Mouse (Mus musculus): ENCODE measurements around the gene Cercam. TPM values are rescaled to one million over a fixed set of nuclear protein-coding genes. Genes with fewer than 3 reads are reported as not detected.

Cercam gene
- total RNA-seq, 2 experiments from 2014 or later: 5.9 to 8.6 TPM

GRCm38 (mm10) chr2:29910042-29910441, 41.1 kb downstream of the Cercam start:
- peak; percentile 24 for TF ChIP-seq CTCF (IDR thresholded peaks at IDR 0.05)
- intact Hi-C loops (cut with DNase I): no loop called here
- no peak overlapping the region for H3K27ac ChIP-seq
- H3K4me3 ChIP-seq: no peak overlapping the region
- DNase-seq (ENCODE audit: extremely low spot score in 1 of 2, low spot score in 2 of 2): no peak

- TF ChIP-seq CTCF (IDR thresholded peaks at IDR 0.05): no peak
- Histone ChIP-seq H3K4me3 (no peak overlapping the region), H3K27ac (no peak overlapping the region)
- no peak for DNase-seq (ENCODE audit: extremely low spot score in 1 of 2, low spot score in 2 of 2)
- intact Hi-C loops (cut with DNase I): no loop called here
Observed at GRCm38 (mm10) chr2:29917621-29918020, 48.7 kb downstream of the Cercam start.

GRCm38 (mm10) chr2:29922011-29922410, 53.0 kb downstream of the Cercam start:
- peak in 1 of 2 experiments; percentile 20 for DNase-seq (ENCODE audit: extremely low spot score in 1 of 2, low spot score in 2 of 2)
- Histone ChIP-seq H3K4me3 (no peak overlapping the region), H3K27ac (no peak overlapping the region)
- TF ChIP-seq CTCF (IDR thresholded peaks at IDR 0.05): no peak
- intact Hi-C loops (cut with DNase I): no loop called here

- intact Hi-C loops (cut with DNase I): no loop called here
- TF ChIP-seq CTCF (IDR thresholded peaks at IDR 0.05): no peak
Observed at GRCm38 (mm10) chr2:29926542-29926941, 57.6 kb downstream of the Cercam start.

GRCm38 (mm10) chr2:29930506-29930905, 61.5 kb downstream of the Cercam start:
- TF ChIP-seq CTCF (IDR thresholded peaks at IDR 0.05): no peak
- DNase-seq (ENCODE audit: extremely low spot score in 1 of 2, low spot score in 2 of 2): no peak
- intact Hi-C loops (cut with DNase I): no loop called here
- no peak overlapping the region for H3K4me3 ChIP-seq
- no peak overlapping the region for H3K27ac ChIP-seq

More at GRCm38 (mm10) chr2:29926542-29926941, 57.6 kb downstream of the Cercam start:
- Histone ChIP-seq H3K4me3 (no peak overlapping the region), H3K27ac (no peak overlapping the region)
- DNase-seq (ENCODE audit: extremely low spot score in 1 of 2, low spot score in 2 of 2): no peak

GRCm38 (mm10) chr2:29931194-29931593, 62.2 kb downstream of the Cercam start:
- intact Hi-C loops (cut with DNase I): no loop called here
- Histone ChIP-seq H3K27ac (no peak overlapping the region), H3K4me3 (no peak overlapping the region)
- TF ChIP-seq CTCF (IDR thresholded peaks at IDR 0.05): no peak
- DNase-seq (ENCODE audit: extremely low spot score in 1 of 2, low spot score in 2 of 2): no peak

Small RNA genes within 50 kb of the gene (microRNA-seq; reads per million reads assigned to microRNA genes)
- gene Mir219a-2 (0 reads per million in 2 experiments), gene Mir219b (0 reads per million in 2 experiments)

Other genes with a start within 250 kb of the Cercam start
- gene Rapgef1, start 249.4 kb upstream of the Cercam start, total RNA-seq (2021): 100 to 1,000 TPM; 102 to 108 TPM
- gene Gm13420, start 117.5 kb upstream of the Cercam start, total RNA-seq (2021): 1 to 10 TPM; 1.7 to 2.0 TPM
- gene Gm13547, start 109.9 kb upstream of the Cercam start, total RNA-seq (2021): not detected
- gene Coq4, start 81.7 kb upstream of the Cercam start, total RNA-seq (2021): 10 to 100 TPM; 28.8 to 30.1 TPM
- 10 to 100 TPM; 40.9 to 50.4 TPM for gene Trub2, start 80.7 kb upstream of the Cercam start, total RNA-seq (2021)
- 10 to 100 TPM; 74.7 to 80.7 TPM for gene Slc27a4, start 66.5 kb upstream of the Cercam start, total RNA-seq (2021)
- 10 to 100 TPM; 48.4 to 50.0 TPM for gene Urm1, start 49.1 kb upstream of the Cercam start, total RNA-seq (2021)
- gene Odf2, start 20.1 kb downstream of the Cercam start, total RNA-seq (2021): 100 to 1,000 TPM in 1 of 2 experiments, 10 to 100 TPM in 1; 97.9 to 101 TPM
- gene Gle1, start 66.3 kb downstream of the Cercam start, total RNA-seq (2021): 10 to 100 TPM; 46.5 to 48.1 TPM
- gene Sptan1, start 96.4 kb downstream of the Cercam start, total RNA-seq (2021): 100 to 1,000 TPM; 878 to 928 TPM
- 10 to 100 TPM; 40.7 to 41.0 TPM for gene Wdr34, start 179.7 kb downstream of the Cercam start, total RNA-seq (2021)
- 100 to 1,000 TPM; 191 to 192 TPM for gene Set, start 188.2 kb downstream of the Cercam start, total RNA-seq (2021)
- 1 to 10 TPM; 2.9 to 3.6 TPM for gene Pkn3, start 208.5 kb downstream of the Cercam start, total RNA-seq (2021)
- gene Zdhhc12, start 224.5 kb downstream of the Cercam start, total RNA-seq (2021): 1 to 10 TPM; 5.4 to 7.0 TPM

All from left cerebral cortex, adult 2 months (tissue).